Mouse (Mus musculus) CH12.LX (cell line): ENCODE measurements at regions not wholly inside any gene's neighbourhood (a gene's known extent, or its start where the extent isn't known, plus 50 kb on each side); places are given as distances from the start of the nearest gene placed in this dataset.

ENCODE experiments used
- DNase-seq: peaks from one replicate; pipeline ENCODE4 v3.0.0-alpha.2; 2013; ENCODE audit errors: extremely low read depth
- H3K27ac ChIP-seq: 2 replicates; pipeline ENCODE4 v1.5.1; 2012; ENCODE audit warnings: low read depth, mild to moderate bottlenecking, control low read depth, moderate library complexity; ENCODE audit not compliant: insufficient read depth
- H3K27me3 ChIP-seq: replicated peaks from 2 replicates; pipeline ENCODE3; 2012; ENCODE audit warnings: inconsistent platforms
- H3K36me3 ChIP-seq, 2 experiments: replicated peaks in 1 of 2; 2 replicates each; pipeline versions ENCODE3 to v1.6.1; 2012; ENCODE audit warnings: inconsistent platforms in 1 of 2, low read length in 1 of 2, mild to moderate bottlenecking in 1 of 2, mixed read lengths in 1 of 2, moderate library complexity in 1 of 2; ENCODE audit not compliant: control insufficient read depth in 1 of 2, insufficient read depth in 1 of 2
- H3K4me1 ChIP-seq, 2 experiments: 2 replicates each; pipeline ENCODE4 v1.6.1; 2012; ENCODE audit warnings: inconsistent platforms in 1 of 2, moderate library complexity in 1 of 2; ENCODE audit not compliant: insufficient read depth in 2 of 2, control insufficient read depth in 1 of 2
- H3K4me2 ChIP-seq: 2 replicates; pipeline ENCODE4 v1.6.1; 2012; ENCODE audit warnings: low read depth, mild to moderate bottlenecking, control low read depth; ENCODE audit not compliant: poor library complexity, insufficient read depth, severe bottlenecking
- H3K4me3 ChIP-seq, 3 experiments: fragments of 150-350 bp in 1 of 3; sonication (generic) in 1 of 3; replicated peaks in 1 of 3; 2 replicates each; pipeline versions ENCODE3 to v1.5.1; 2011 to 2012; ENCODE audit warnings: low read depth in 2 of 3, low read length in 2 of 3, mild to moderate bottlenecking in 2 of 3, moderate library complexity in 2 of 3, control low read depth in 1 of 3, improper control_type of control experiment in 1 of 3, inconsistent platforms in 1 of 3, mixed read lengths in 1 of 3; ENCODE audit not compliant: poor library complexity in 1 of 3
- H3K79me2 ChIP-seq: replicated peaks from 2 replicates; pipeline ENCODE4 v1.6.1; 2012; ENCODE audit warnings: mild to moderate bottlenecking, moderate library complexity; ENCODE audit not compliant: control insufficient read depth, poor library complexity, insufficient read depth, severe bottlenecking; ENCODE audit errors: extremely low read depth
- H3K9ac ChIP-seq: 2 replicates; pipeline ENCODE4 v1.6.1; 2012; ENCODE audit warnings: low read depth, mild to moderate bottlenecking, control low read depth, moderate library complexity; ENCODE audit not compliant: insufficient read depth
- H3K9me3 ChIP-seq: replicated peaks from 2 replicates; pipeline ENCODE3; 2012; ENCODE audit warnings: low read length, inconsistent platforms, mixed read lengths
- CHD2 ChIP-seq: IDR thresholded peaks from 2 replicates; pipeline ENCODE4 v1.6.1; 2011; ENCODE audit warnings: low read length, improper control_type of control experiment
- EP300 ChIP-seq: IDR thresholded peaks from 2 replicates; pipeline ENCODE4 v1.6.1; 2011; ENCODE audit warnings: low read length, improper control_type of control experiment
- GABPA ChIP-seq: IDR thresholded peaks from 2 replicates; pipeline ENCODE4 v1.6.1; 2012; ENCODE audit warnings: low read depth, low read length, improper control_type of control experiment, inconsistent platforms; ENCODE audit not compliant: insufficient replicate concordance
- IRF4 ChIP-seq: IDR thresholded peaks from 2 replicates; pipeline ENCODE4 v1.6.1; 2014; ENCODE audit warnings: low read depth, mild to moderate bottlenecking, inconsistent platforms, low read length, improper control_type of control experiment
- JUND ChIP-seq: conservative IDR thresholded peaks from 2 replicates; pipeline ENCODE4 v1.6.1; 2011; ENCODE audit warnings: low read depth, low read length, improper control_type of control experiment
- MAZ ChIP-seq: IDR thresholded peaks from 2 replicates; pipeline ENCODE4 v1.6.1; 2012; ENCODE audit warnings: low read depth, mild to moderate bottlenecking, inconsistent platforms, low read length, improper control_type of control experiment, moderate library complexity
- MEF2A ChIP-seq: IDR thresholded peaks from 2 replicates; pipeline ENCODE4 v1.6.1; 2014; ENCODE audit warnings: low read depth, mild to moderate bottlenecking, inconsistent platforms, low read length, improper control_type of control experiment, borderline replicate concordance
- MXI1 ChIP-seq: IDR thresholded peaks from 2 replicates; pipeline ENCODE4 v1.6.1; 2011; ENCODE audit warnings: mild to moderate bottlenecking, low read depth, low read length, improper control_type of control experiment
- NRF1 ChIP-seq: IDR thresholded peaks from 2 replicates; pipeline ENCODE4 v1.6.1; 2014; ENCODE audit warnings: low read depth, mild to moderate bottlenecking, inconsistent platforms, low read length, improper control_type of control experiment, moderate library complexity
- PAX5 ChIP-seq: IDR thresholded peaks from 2 replicates; pipeline ENCODE4 v1.6.1; 2012; ENCODE audit warnings: low read length, inconsistent platforms, mixed read lengths
- RAD21 ChIP-seq: IDR thresholded peaks from 2 replicates; pipeline ENCODE4 v1.6.1; 2011; ENCODE audit warnings: low read depth, mild to moderate bottlenecking, low read length, improper control_type of control experiment, moderate library complexity
- SIN3A ChIP-seq: IDR thresholded peaks from 2 replicates; pipeline ENCODE4 v1.6.1; 2012; ENCODE audit warnings: low read length, improper control_type of control experiment, inconsistent platforms
- SMC3 ChIP-seq: IDR thresholded peaks from 2 replicates; pipeline ENCODE4 v1.6.1; 2011; ENCODE audit warnings: low read depth, low read length, improper control_type of control experiment
- TCF12 ChIP-seq: IDR thresholded peaks from 2 replicates; pipeline ENCODE4 v1.6.1; 2014; ENCODE audit warnings: low read depth, mild to moderate bottlenecking, inconsistent platforms, low read length, improper control_type of control experiment
- USF1 ChIP-seq: IDR thresholded peaks from 2 replicates; pipeline ENCODE4 v1.6.1; 2014; ENCODE audit warnings: low read depth, mild to moderate bottlenecking, inconsistent platforms, low read length, improper control_type of control experiment
- USF2 ChIP-seq: conservative IDR thresholded peaks from 2 replicates; pipeline ENCODE4 v1.6.1; 2011; ENCODE audit warnings: low read depth, low read length, improper control_type of control experiment
- ZC3H11A ChIP-seq: IDR thresholded peaks from 2 replicates; pipeline ENCODE4 v1.6.1; 2012; ENCODE audit warnings: low read depth, mild to moderate bottlenecking, inconsistent platforms, low read length, improper control_type of control experiment
- ZMIZ1 ChIP-seq: IDR thresholded peaks from 2 replicates; pipeline ENCODE4 v1.6.1; 2012; ENCODE audit warnings: low read depth, mild to moderate bottlenecking, inconsistent platforms, low read length, improper control_type of control experiment
- ZNF384 ChIP-seq: IDR thresholded peaks from 2 replicates; pipeline ENCODE4 v1.6.1; 2012; ENCODE audit warnings: low read depth, low read length, improper control_type of control experiment, inconsistent platforms
- dilution Hi-C: fragments of 300-500 bp; cut with MboI; formaldehyde crosslinking; loops from 2 replicates; pipeline ENCODE4 v1.14.3; 2020; ENCODE audit warnings: low sequenced_read_pairs; ENCODE audit not compliant: extremely low pct_unique_long_range_greater_than_20kb, extremely low pct_ligation_motif_present
- in situ Hi-C: fragments of 300-500 bp; cut with MboI; formaldehyde crosslinking; loops from 3 replicates; pipeline ENCODE4 v1.14.3; 2019; ENCODE audit warnings: low sequenced_read_pairs, low pct_ligation_motif_present, low pct_unique_long_range_greater_than_20kb, mixed read lengths

- Histone ChIP-seq H3K9me3 (peaks cover 18% of the 10 kb centered on the region), H3K4me3 (no peak overlapping the region), H3K27me3 (no peaks in the 10 kb centered on the region), H3K9ac (no peak overlapping the region), H3K79me2 (no peaks in the 10 kb centered on the region), H3K36me3 (no peaks in the 10 kb centered on the region), H3K4me2 (no peak overlapping the region), H3K4me1 (peaks cover 0 to 15% of the 10 kb centered on the region in 2 experiments; a peak in 2 of 4 replicates), H3K27ac (no peak overlapping the region)
- dilution Hi-C loops, result no loop called here
- in situ Hi-C loops, result no loop called here
- DNase-seq, result no peak
- TF ChIP-seq USF2, result no peak
- TF ChIP-seq IRF4, result no peak
- TF ChIP-seq ZMIZ1, result no peak
- no peak for TF ChIP-seq PAX5
- no peak for TF ChIP-seq SIN3A
- no peak for TF ChIP-seq ZC3H11A
- TF ChIP-seq EP300, result no peak
- no peak for TF ChIP-seq SMC3
- no peak for TF ChIP-seq GABPA
Measured at GRCm38 (mm10) chr13:52133202-52133601, 286.7 kb downstream of the Gadd45g start.

DNA sequence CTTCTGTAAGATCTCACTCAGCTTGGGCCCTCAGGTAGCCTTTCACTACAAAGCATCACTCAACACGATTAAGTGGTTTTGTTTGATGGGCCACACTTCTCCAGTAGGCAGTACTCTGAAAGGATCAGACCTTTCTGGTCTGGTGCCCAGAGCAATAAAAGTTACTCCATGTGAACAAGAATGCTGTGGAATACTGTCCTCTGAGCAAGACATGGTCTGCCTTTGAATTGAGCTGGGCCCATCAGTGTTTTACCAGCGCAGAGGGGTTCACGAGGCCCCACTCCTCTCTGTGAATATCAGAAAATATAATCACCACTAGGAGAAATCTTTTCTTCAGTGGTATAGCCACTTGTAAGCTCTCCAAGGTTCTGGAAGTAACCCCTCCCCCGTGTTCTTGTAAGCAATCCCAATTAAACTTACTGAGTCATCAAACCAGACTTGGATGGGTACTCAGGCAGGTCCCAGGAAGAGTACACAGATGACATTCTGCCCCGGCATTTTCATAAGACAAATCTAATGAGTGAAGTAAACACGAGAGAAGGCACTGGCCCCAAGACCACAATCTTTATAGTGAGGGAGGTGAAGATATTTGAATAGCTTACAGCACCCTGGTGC, 292.0 kb downstream of the Gadd45g start:
- Histone ChIP-seq H3K27me3 (no peaks in the 10 kb centered on the region), H3K9ac (no peak overlapping the region), H3K9me3 (no peaks in the 10 kb centered on the region), H3K4me2 (no peak overlapping the region; the same call in 1 of the 2 replicates), H3K79me2 (no peaks in the 10 kb centered on the region), H3K4me3 (no peak overlapping the region), H3K36me3 (no peaks in the 10 kb centered on the region), H3K4me1 (peaks cover 12 to 30% of the 10 kb centered on the region in 2 experiments), H3K27ac (no peak overlapping the region)
- DNase-seq, result no peak
- dilution Hi-C loops (no loop called here), in situ Hi-C loops (no loop called here)
- no peak for TF ChIP-seq PAX5
- TF ChIP-seq NRF1, result no peak
- TF ChIP-seq MXI1, result no peak
- TF ChIP-seq CHD2, result no peak
- no peak for TF ChIP-seq SMC3
- TF ChIP-seq TCF12, result no peak
- no peak for TF ChIP-seq USF1
- TF ChIP-seq JUND, result no peak
- no peak for TF ChIP-seq MEF2A
- TF ChIP-seq MAZ, result no peak
- TF ChIP-seq RAD21, result no peak
- TF ChIP-seq USF2, result no peak
- no peak for TF ChIP-seq ZNF384
